Mouse (Mus musculus): Measurements from ENCODE around the gene D630045J12Rik. TPM values are rescaled to one million over a fixed set of nuclear protein-coding genes. Genes with fewer than 3 reads are reported as not detected.

D630045J12Rik gene
- polyA plus RNA-seq, 1 experiment from 2014 or later, result 3.5 TPM

GRCm38 (mm10) chr6:38073592-38073991 lies 180.2 kb downstream of the D630045J12Rik start:
- H3K9me3 ChIP-seq (replicated peaks; ENCODE audit: low read length), result no peaks in the 10 kb centered on the region

More at GRCm38 (mm10) chr6:38073592-38073991, 180.2 kb downstream of the D630045J12Rik start:
- Histone ChIP-seq H3K4me2 (ENCODE audit: low read length) (no peak overlapping the region), H3K27ac (no peak overlapping the region), H3K27me3 (ENCODE audit: insufficient read depth, low read length) (no peaks in the 10 kb centered on the region), H3K9ac (ENCODE audit: low read depth, low read length) (no peak overlapping the region), H3K4me3 (replicated peaks; ENCODE audit: low read depth, low read length) (no peak overlapping the region), H3K4me1 (replicated peaks; ENCODE audit: insufficient read depth, low read length) (peaks cover 3% of the 10 kb centered on the region; the same call in 1 of the 2 replicates), H3K36me3 (ENCODE audit: insufficient read depth, low read length) (no peaks in the 10 kb centered on the region)
- TF ChIP-seq CTCF (IDR thresholded peaks at IDR 0.05; ENCODE audit: low read depth), result no peak; the same call in 1 of the 2 replicates
- ATAC-seq (replicated peaks; ENCODE audit: low FRiP score, low read depth) (no peak), DNase-seq (ENCODE audit: low spot score) (no peak)
- WGBS, result 91% methylated on average over 3 of the region's 3 CpGs

Other genes with a start within 250 kb of the D630045J12Rik start
- gene Svopl, start 207.0 kb downstream of the D630045J12Rik start, polyA plus RNA-seq (2015; fragmentation: Nextera tagmentation; extraction: Ambion mirVana), result 16.8 and 18.0 TPM in 2 replicates
- 198 and 199 TPM in 2 replicates for gene Tmem213, start 144.8 kb downstream of the D630045J12Rik start, polyA plus RNA-seq (2015; fragmentation: Nextera tagmentation; extraction: Ambion mirVana)
- 37.9 and 45.2 TPM in 2 replicates for gene Atp6v0a4, start 129.4 kb downstream of the D630045J12Rik start, polyA plus RNA-seq (2015; fragmentation: Nextera tagmentation; extraction: Ambion mirVana)
- gene Zc3hav1l, start 45.2 kb upstream of the D630045J12Rik start, polyA plus RNA-seq (2015; fragmentation: Nextera tagmentation; extraction: Ambion mirVana), result 4.9 and 5.3 TPM in 2 replicates
- gene Zc3hav1, start 100.6 kb upstream of the D630045J12Rik start, polyA plus RNA-seq (2015; fragmentation: Nextera tagmentation; extraction: Ambion mirVana), result 5.4 and 5.6 TPM in 2 replicates
- 4.3 and 5.1 TPM in 2 replicates for gene Ttc26, start 127.5 kb upstream of the D630045J12Rik start, polyA plus RNA-seq (2015; fragmentation: Nextera tagmentation; extraction: Ambion mirVana)
- 8.1 and 8.3 TPM in 2 replicates for gene Ubn2, start 179.9 kb upstream of the D630045J12Rik start, polyA plus RNA-seq (2015; fragmentation: Nextera tagmentation; extraction: Ambion mirVana)

Measured in kidney, postnatal 0 days (tissue).